Comparison of ENCODE assay signal across 14 mouse cellular contexts in the genomic region with DNA sequence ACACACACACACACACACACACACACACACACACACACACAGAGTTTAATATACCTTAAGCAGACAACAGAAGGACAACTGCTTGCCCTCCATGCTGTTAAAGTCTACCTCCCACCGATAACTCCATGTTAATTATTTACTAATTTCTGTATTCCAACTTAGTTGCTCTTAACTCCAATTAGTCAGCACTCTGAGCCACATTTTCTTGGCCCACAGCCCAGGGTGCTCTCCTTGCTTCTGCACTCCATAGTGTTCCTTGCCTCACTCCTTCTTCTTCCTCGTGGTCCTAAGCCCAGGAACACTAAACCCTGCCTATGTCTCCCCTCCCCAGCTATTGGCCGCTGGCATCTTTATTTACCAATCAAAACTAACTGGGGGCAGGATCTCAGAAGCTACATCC. TPM values are rescaled to one million over a fixed set of nuclear protein-coding genes. Genes with fewer than 3 reads are reported as not detected.
DNase-seq lines count a peak whose midpoint lies in the region.
"Had no signal": no experiment of that assay in that cellular context is flagged by ENCODE, and none has a peak within 500 bp of the region (broad histone marks: within the 10 kb centered on the region; RNA-seq: fewer than 3 reads in every experiment).

No protein-coding gene starts in this region.

- DNase-seq in cerebellum, postnatal 10 days, result peak; percentile 8 to 17
- no peak for DNase-seq in cerebellum, postnatal 4 days (ENCODE audit: low spot score in 2 of 2)
- peak; percentile 8 for DNase-seq in adipocyte (ENCODE audit: low spot score)
- DNase-seq in kidney, adult 8-10 months, result peak; percentile 52 to 74
- peak; percentile 74 for DNase-seq in kidney, postnatal 14 days
- DNase-seq in adrenal gland, postnatal 14 days, result no peak
- no peak for DNase-seq in adrenal gland, postnatal 10 days
- DNase-seq in layer of hippocampus, adult 8-10 months (ENCODE audit: low spot score in 2 of 2), result no peak
- DNase-seq: cerebellum, adult 2 months; cerebellum, postnatal 36 days; gastrocnemius, postnatal 25 days; heart, adult 18-20 months; heart, postnatal 10 days; thymus, postnatal 25 days had no signal

RNA-seq across cellular contexts. Expression of a gene that starts 43.5 kb away (rescaled TPM):
- total RNA-seq in adrenal gland, postnatal 14 days (2021), result 64.1 and 81.6 TPM in 2 replicates
- total RNA-seq in adrenal gland, postnatal 10 days (2021), result 10 to 100 TPM; 67.2 to 76.9 TPM
- 100 to 1,000 TPM; 407 to 514 (median 457) TPM for total RNA-seq in layer of hippocampus, adult 8-10 months (2022)

Comparison
In these comparisons a context has a peak if more than half of its experiments do, and no peak if none do; other contexts are left out.
1. DNase-seq: peak in cerebellum, postnatal 10 days (2 of 2), adipocyte (single experiment), kidney, adult 8-10 months (2 of 2) and kidney, postnatal 14 days (single experiment); none in cerebellum, postnatal 4 days (0 of 2), adrenal gland, postnatal 14 days (single experiment), adrenal gland, postnatal 10 days (single experiment) and layer of hippocampus, adult 8-10 months (0 of 2).